Mouse (Mus musculus): ENCODE results near the gene Klhl23.
"Not testable (repeated sequence)": the region's sequence is repeated elsewhere in the genome, so short reads cannot be mapped to it uniquely, and the experiment has no call there.

Gene Klhl23

DNA sequence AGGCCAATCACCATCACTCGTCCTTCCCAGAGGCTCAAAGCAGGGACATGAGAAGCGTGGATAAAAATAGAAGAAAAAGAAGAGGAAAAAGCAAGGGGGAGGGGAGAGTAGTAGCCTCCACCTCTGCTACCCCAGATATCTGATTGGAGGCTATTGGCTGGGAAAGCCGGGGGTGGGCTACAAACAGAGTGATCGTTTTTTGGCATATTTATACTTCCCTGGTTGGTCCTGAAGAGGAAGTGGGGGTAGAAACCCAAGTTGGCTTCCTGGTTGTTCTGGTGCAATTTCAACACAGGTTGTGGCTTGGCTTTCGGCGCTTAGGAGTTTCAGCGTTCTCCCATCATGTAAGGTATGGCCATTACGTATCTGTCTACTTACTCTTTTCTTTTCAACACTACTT is at the start of gene Klhl23:
Klhl23 (plus strand) TSS at position 234 of the 400 bp plus-strand sequence.
- DNase-seq, result peak in 1 of 2 experiments; percentile 12

DNA sequence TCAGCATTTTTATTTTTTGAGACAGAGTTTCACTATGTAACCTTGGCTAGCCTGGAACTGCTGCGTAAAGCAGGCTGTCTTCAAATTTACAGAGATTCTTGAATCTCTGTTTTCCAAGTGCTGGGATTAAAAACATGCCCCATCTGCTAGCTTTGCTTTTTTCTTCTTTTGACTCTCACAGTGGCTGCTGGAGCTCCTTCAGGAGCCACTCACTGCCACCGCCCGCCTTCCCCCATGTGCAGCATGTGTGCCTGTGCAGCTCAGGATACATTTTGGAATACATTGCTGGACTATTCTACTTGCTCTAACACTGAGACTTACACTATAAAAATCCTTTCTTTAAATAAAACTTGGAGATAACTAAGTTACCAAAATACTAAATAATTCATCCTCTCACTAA is 48.4 kb upstream of the Klhl23 start:
- no peak for DNase-seq

DNA sequence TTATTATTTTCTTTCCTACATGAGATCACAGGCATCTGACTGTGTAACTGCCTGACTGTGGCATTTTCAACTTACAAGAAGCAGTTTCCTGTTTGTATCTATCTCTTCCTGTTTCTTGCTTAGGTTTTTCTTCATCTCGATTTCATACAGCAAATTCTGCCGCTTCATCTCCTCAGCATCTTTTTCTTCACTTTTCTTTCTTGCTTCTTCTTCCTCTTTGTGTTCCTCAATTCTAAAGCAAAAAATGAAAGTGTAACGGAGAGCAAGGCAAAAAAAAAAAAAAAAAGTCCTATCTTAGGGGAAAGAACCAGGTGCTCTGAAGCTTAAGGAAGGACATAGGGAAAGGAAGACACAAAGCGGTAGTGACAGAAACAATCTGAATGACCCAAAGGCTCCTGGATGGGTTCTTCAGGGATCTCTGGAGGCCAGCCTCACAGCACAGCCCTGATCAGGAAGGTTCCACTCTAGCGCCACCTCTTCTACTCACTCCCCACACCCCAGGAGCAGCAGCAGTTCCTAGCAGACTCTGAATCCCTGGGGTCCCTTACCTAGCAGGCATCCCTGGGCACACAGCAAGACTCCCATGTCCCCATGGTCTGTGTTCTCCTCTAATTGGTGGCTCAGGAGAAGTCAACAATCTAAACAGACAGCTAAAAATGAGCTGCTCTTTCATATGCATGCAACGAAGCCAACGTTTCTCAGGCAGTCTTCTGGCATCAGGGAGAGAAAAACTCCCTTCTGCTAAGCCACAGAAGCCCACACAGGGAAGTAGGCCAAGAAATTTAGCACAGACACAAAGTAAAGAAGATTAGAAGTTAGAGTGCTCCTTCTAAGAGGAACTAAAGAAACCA is 43.5 kb upstream of the Klhl23 start:
- no peak for DNase-seq

DNA sequence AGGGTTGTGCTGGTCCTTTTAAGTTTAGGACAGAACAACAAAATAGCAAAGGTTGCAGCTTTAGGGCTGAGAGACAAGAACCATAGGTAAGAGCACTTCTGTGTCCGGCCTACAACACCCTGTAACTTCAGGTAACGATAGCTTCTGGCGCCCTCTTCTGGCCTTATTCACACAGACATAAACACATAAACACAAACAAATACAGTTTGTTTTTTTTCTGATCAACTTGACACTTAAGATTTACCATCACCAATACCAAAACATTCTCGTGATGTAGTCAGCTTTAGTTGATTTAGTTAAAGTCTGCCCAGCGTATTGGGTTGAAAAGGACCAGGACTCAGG is 42.9 kb upstream of the Klhl23 start:
- peak in 1 of 2 experiments; percentile 10 for DNase-seq

DNA sequence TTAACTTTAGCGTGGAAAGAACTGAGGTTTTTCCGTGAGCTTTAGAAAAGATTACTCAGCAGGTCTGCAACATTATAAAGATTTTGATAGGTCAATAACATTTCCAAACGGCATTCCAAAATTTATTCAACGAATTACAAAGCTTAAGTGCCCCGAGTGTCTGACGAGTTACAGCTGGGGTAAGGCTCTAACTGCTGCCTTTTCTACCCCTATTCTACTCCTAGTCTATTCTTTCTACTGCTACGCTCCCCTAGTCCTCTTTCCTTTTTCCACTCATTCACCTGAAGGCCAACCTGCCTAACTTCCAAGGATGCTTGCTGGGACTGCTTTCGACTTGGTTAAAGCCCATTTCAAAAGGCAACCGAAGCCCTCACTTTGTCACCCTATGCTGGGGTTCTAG is 32.8 kb upstream of the Klhl23 start:
- no peak for DNase-seq

DNA sequence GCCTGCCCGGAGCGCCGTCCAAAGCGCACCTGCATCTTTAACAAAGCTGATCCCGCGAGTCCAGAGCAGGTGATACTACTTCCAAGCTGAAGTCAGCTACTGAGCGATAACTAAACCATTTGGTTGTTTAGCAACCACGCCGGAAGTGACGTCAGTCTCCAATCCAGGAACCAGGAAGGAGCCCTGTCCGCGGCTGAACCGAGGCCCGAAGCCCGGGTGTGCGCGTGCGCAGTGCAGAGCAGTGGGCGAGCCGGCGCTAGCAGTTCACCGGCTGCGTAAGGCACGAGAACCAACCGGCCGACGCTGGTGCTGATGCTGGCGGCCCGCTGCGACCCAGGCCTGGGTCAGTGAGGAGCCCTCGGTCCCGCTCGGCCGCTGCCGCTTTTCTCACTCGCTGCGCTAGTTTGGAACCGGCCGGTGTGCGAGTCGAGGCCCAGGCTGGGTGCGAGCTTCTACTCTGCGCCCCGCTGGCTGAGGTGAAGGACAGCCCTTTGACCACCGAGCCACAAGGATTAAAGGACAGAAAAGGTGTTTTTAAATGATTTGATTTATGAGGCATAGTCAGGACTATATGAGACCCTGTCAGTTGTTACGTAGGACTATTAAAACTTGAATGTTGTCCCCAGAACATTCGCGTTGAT is 32.2 kb upstream of the Klhl23 start, which contains the start of the genes Ccdc173 and Phospho2:
Ccdc173 (minus strand) TSS at position 147 of the 641 bp plus-strand sequence.
Phospho2 (plus strand) TSS at position 195 of the 641 bp plus-strand sequence.
- peak; percentile 98 to 99 for DNase-seq

DNA sequence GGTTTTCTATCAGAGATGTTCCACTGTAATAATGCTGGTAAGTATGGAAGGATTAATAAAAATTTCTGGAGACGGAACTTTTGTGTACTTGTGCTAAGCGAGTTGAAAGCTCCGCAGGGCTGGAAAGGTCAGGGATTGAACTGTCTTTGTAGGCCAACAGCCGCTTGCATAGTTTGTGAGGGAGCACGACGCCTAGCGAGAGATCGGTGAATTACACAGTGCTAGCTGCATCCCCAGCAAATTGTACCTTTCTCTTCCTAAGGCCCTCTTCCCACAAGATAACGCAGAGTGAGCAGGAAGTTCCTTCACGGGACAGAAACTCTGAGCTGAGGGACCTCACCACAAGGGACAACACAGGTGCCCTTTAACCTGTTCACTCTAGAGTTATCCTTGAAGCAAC is 31.5 kb upstream of the Klhl23 start:
- peak; percentile 86 to 90 for DNase-seq

DNA sequence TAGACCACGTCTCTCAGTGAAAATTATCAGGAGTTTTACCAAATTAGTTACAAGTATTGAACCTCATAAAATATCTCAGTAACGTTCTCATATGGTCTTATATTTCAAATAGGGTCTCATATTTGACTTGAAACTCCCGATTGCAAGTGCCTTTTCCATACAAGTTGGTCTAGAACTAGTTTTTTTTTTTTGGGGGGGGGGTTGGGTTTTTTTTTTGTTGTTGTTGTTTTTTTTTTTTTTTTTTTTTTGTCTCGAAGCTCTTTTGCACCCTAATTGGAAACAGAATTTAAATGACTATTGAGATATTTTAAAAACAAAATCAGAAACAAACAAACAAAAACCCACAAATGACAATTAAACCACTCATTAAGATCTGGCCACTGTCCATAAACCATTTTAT is 31.0 kb upstream of the Klhl23 start:
- no peak for DNase-seq

DNA sequence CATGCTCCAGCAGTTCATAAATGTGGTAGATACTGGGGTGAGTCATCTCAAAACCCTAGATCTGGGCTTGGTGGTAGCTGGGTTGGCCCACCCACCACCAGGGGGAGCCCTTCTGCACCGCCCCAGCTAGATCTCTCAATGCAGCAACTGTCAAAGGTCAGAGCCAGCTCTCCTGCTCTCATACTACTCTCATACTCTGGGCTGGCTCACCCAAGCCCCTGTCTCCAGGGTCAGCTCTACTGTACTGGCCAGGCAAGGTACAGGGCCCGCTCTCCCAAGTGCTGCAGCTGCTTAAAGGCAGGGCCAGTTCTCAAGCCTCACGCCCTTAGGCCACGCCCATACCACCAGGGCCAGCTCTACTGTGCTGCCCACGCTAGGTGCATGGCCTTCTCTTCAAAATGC is 18.8 kb upstream of the Klhl23 start:
- peak; percentile 68 to 76 for DNase-seq

DNA sequence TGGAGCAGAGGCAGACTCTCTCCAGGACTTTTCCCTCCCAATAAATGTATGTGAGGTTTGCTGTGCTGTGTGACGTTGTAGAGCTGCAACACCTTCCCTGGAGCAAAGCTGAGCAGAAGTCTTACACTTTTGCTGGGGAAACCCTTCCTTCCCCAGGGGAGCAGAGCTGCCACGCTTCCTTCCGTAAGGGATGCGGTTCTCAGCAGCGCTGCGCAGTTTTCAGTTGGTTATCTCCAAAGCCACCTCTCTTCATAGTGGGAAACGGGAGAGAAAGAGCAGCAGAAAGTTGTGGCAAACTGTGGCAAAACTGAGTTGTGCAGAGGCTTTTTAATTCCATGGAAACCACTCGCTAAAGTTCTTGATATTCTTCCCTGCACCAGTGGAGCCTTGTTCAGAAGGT is 18.0 kb upstream of the Klhl23 start:
- DNase-seq, result no peak

DNA sequence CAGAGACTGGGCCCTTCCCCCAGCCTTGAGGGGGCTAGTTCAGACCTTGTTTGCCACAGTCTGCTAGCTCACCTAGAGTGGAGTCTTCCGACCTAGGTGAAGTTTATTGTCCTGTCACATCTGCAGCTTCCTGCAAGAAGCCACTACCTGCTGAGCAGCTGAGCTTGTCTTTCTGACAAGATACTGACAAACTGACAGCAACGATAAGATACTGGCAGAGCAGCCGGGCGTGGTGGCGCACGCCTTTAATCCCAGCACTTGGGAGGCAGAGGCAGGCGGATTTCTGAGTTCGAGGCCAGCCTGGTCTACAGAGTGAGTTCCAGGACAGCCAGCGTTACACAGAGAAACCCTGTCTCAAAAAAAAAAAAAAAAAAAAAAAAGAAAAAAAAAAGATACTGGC is 17.1 kb upstream of the Klhl23 start:
- DNase-seq, result not testable (repeated sequence)

DNA sequence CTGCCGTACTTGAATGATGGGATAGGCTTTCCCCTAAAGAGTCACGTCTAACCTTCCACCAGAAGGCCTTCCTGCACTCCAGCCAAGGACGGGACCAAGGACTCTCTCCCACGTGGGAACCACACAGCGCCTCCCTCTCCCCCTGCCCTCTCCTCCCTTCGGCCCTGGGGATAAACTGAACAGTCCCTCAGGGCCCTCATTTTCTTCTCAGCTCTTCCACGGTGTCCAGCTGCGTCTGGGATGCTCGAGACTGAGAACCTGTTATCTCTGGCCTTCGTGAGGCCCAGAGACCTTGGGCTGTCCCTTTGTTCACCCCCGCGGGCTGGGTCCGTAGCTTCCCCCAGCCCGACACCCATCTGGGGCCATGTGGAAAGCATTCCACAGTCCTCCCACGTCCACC is 11.6 kb upstream of the Klhl23 start:
- no peak for DNase-seq

DNA sequence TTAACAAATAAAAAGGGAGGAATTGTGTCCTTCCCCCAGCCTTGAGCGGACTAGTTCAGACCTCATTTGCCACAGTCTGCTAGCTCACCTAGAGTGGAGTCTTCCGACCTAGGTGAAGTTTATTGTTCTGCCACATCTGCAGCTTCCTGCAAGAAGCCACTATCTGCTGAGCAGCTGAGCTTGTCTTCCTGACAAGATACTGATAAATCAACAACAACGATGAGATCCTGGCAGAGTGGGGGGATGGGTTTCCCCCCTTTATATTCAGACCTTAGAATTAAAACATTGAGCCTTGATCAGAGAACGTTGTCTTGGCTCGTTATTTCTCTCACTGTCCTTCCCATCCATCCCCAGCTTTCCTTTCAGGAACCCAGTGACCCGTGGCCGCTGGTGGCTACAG is 10.4 kb upstream of the Klhl23 start:
- DNase-seq, result not testable (repeated sequence)

DNA sequence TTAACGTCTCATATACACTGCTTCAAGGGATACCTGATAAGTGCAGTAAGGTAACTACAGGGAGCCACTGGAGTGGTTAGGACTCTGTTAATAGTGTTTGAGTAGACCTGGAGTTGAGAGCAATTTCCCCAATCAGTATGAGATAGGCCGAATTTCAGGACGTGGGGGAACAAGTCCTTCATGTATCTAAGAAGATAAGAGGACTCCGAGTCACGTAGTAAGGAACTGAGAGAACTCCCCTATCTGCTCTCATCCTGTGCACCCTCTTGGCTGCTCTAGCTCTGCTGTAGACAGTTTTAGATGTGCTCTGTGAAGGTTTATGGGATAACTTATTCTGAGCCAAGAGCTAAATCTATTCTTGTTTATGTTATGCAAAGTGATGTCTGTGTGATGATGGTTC is 5.2 kb upstream of the Klhl23 start:
- DNase-seq, result no peak

DNA sequence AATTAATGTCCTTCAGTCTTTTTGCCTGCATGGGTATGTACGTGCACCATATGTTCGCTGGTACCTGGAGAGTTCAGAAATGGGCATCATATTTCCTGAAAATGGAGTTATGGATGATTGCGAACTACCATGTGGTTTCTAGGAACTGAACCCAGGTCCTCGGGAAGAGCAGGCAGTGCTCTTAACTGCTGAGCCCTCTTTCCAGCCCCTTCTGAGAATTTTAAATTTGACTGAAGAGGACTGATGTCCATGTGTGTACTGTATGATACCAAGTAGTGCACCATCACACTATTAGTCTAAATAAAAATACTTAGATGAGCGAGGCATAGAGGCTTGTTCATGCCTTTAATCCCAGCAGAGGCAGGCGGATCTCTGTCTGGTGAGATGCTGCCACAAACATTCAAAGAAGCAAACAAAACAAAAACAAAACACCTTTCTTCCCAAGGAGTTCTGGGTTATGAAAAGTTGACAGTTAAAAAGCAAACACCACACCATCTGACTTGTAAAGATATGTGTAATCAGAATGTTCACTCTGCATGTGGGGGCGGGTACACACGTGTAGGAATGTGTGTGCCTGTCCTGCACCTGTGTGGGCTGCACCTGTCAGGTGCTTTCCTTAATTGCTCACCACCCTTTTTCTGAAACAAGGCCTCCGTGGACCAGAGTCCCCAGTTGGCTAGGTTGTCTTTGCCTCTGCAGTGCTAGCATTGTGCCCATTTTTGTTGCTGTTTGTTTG is 3.2 kb upstream of the Klhl23 start:
- DNase-seq, result no peak

DNA sequence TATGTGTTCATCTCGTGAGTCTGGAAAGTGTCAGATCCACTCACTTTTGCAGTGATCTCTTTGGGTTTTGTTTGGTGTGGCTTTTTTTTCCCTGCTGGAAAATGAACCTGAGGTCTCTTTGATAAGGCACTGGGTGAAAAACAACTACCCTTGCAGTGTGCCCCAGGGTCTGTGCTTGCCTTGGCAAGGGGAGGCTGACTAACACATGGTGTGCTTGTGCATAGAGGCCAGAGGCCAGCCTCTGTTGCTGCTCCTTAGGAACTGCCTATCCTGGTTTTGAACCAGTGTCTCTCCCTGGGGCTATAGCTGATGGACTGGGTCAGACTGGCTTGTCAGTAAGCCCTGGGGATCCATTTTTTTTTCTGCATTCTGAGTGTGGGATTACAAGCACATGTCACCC is 1.5 kb upstream of the Klhl23 start:
- DNase-seq, result no peak

DNA sequence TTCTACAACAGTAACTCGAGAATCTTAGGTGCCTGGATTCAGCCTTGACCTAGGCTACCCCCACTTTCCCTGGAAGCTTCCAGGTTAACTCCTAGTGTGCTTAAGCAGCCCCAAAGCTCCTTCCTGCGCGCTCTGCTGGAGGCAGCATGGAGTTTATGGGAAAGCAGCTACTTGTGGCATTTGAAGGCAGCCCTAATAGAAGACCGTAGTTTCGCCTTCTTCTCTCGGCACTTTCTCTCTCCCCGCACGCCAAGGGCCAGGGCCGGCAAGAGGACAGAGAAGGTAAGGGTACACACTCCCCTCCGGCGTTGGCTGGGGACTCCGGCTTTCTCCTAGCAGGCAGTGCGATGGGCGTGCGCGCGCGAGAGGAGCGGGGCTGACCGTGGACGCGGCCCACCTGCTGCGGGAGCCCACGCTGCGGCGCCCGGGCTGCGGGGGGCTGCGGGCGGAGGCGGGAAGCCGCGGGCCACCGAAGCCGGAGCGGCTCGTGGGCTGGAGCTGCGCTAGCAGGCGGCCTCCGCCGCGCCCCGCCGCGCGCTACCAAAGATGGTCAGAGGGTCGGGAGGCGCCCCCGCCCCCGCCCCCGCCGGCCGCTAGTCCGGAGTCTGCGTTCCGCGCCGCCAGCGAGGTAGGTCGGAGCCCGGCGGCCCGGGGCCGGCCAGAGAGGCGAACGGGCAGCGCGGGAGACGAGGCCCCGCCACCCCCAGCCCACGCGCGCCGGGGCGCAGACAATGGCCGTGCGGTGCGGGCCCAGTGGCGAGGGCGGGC is 801 bp downstream of the Klhl23 start:
- peak; percentile 9 to 11 for DNase-seq

DNA sequence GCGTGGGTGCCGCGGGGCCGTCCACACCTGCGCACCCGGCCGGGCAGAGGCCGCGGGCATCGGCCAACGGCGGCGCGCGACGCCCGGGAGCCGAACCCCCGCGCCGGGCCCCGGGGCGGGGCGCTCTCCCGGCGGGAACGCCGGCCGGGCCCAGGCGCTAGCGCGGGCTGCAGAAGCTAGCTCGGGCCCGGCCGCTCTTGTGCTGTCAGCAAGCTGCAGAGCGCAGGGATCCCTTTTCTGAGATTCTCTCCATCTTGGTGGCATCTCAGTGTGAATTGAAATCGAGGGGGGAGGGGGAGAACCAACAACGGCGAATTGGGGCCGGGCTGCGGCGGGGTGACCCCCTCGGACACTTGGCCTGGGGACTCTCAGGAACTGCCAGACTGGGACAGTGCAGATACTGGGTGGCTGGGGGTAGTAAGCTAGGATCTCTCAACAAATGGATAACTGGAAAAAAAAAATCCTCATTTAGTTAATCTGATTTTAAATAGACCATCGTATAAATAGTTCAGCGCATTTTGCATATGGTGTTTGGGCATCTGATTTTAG is 1.5 kb downstream of the Klhl23 start:
- peak in 1 of 2 experiments; percentile 3 for DNase-seq

DNA sequence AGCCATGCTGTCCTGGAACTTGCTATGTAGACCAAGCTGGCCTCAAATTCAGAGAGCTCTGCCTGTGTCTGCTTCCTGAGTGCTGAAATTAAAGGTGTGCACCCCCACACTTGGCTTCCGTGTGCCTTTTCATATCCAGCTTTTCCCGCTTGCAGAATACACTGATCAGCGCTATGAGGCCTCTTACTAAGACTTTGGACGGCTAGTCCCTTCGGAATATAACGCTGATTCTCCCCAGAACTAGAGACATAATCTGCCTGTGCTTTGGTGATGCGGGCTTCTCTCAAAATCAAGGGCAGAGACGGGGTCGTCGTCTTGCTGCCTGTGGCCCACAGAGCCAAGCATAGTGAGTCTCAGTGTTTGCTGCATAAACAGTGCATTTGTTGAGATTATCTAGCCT is 4.2 kb downstream of the Klhl23 start:
- DNase-seq, result no peak

DNA sequence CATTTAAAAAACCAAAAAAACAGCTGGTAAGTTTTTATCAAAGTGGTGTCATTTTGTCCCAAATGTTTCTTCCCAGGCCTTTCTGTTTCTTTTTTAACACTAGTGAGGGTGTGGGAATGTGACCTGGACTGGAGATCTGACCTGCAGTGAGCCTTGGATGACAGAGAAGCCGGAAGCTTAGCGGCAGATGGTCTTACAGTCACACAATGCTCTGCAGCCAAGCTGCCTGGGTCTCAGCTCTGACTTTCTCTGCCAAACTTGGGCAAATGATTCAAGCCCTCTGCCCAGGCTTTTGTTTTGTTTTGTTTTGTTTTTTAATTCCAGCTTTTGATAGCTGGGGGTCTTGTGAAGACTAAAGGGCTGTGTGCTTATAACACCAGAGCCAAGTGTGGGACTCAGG is 4.6 kb downstream of the Klhl23 start:
- DNase-seq, result peak in 1 of 2 experiments; percentile 7

DNA sequence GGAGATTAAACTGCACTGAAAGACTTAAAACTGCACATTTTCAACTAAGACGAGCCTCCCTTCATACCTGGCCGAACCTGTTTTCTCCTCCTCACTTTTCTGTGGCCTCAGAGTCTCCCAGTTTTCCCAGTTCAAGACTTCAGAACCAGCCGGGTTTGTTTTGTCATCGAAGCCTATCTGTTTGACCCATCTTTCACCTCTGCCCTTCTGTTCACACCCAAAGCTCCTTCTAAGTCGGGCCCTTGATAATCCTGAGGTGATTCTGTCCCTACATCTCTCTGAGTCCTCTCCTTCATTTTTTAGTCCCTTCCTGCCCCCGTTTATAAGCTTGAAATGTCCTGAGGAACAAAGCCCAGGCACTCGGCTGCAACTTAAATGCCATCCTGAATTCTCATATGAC is 6.3 kb downstream of the Klhl23 start:
- DNase-seq, result no peak

DNA sequence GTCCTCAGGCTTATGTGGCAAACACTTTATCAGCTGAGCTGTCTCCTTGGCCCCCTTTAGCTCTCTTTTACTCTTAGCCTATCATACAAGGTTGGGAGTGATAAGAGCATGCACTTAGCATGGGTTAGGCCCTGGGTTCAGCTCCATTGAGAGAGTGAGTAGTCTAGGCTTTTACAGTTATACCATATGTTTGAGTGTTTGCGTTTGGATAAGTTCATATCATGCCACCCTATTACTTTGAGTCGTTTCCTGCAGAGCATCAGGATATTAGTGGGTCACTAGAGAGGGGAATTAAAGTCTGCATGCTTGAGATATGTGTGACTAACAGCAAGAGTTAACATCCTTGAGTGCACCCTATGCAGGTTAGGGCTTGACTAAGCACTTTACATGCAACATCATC is 7.9 kb downstream of the Klhl23 start:
- DNase-seq, result no peak

DNA sequence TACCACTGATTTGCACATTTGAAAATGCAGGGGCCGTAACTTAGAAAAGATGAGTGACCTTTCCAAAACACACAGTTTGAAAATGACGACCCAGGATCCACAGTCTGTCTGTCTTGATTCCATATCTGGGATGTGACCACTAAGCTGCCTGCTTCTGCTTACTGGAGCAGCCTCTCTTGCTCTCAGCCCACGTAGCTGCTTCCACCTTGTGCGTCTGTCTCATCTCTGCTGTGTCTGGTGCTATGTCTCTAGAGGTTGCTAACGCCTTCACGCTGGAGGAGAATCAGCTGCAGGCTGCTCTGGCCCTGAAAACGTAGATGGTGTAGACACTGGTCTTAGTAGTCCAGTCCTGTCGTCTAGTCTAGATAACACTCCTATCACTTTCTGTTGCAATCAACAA is 8.4 kb downstream of the Klhl23 start:
- no peak for DNase-seq

All from lung, adult 18-20 months (tissue).